In the genomic region with DNA sequence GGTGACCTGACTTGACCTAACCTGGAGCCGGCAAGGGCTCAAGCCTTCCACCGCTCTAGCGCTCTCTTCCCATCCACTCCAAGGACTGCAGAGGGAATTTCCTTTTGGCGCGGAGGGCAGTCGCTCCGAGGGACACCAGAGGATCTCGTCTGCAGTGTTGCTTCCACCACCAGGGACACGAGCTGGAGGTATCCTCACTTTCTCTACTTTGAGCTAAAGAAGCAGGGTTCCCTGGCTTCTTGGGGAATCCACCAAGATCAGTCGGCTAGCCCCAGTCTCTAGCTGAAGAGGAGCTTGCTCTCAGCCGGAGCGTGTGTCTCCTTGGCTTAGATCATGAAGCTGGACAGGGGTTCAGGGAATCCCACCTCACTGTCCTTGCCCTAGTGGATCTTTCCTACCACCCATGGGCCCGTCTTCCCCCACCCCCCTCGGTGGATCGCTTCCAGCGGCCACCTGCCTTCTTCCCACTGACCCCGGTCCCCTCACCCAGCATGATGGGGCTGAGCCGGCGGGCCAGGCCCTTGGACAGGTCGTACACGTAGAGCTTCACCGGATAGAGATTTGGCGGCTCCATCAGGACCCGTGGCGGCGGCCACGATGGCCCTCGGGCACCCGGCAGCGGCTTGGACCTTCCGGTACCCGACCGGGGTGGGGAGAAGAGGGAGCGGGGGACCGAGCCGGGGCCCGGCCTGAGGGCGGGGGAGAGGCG, we compare ENCODE assay signal across 8 mouse cellular contexts. TPM values are rescaled to one million over a fixed set of nuclear protein-coding genes. Genes with fewer than 3 reads are reported as not detected.
DNase-seq lines count a peak whose midpoint lies in the region; ATAC-seq and TF ChIP-seq lines count a peak whose summit lies in the region.

No protein-coding gene starts in this region.

- no peak for TF ChIP-seq CTCF in CH12.LX (conservative IDR thresholded peaks at IDR 0.05 in 1 of 2, IDR thresholded peaks at IDR 0.05 in 1 of 2; ENCODE audit: low read depth in 2 of 2, low read length in 2 of 2)

- in situ Hi-C loops in CH12.LX (cut with MboI; ENCODE audit: low pct_ligation_motif_present, low pct_unique_long_range_greater_than_20kb, low sequenced_read_pairs) = no loop called here

- peaks cover 11 to 39% of the 10 kb centered on the region in 2 experiments for H3K36me3 ChIP-seq in CH12.LX (replicated peaks in 1 of 2; ENCODE audit: control insufficient read depth in 1 of 2, insufficient read depth in 1 of 2, low read length in 1 of 2)
- no peaks in the 10 kb centered on the region; the same call in 1 of the 2 replicates for H3K36me3 ChIP-seq in embryonic facial prominence, embryonic 11.5 days (replicated peaks; ENCODE audit: control insufficient read depth, insufficient read depth, low read depth, low read length)
- peaks cover 8% of the 10 kb centered on the region; the same call in 1 of the 2 replicates for H3K36me3 ChIP-seq in heart, embryonic 15.5 days
- H3K36me3 ChIP-seq in lung, embryonic 15.5 days = peaks cover 6% of the 10 kb centered on the region

- no peaks in the 10 kb centered on the region for H3K27me3 ChIP-seq in CH12.LX (replicated peaks)
- no peaks in the 10 kb centered on the region for H3K27me3 ChIP-seq in embryonic facial prominence, embryonic 11.5 days (ENCODE audit: control insufficient read depth, insufficient read depth, low read length)
- H3K27me3 ChIP-seq in heart, embryonic 15.5 days = no peaks in the 10 kb centered on the region
- no peaks in the 10 kb centered on the region for H3K27me3 ChIP-seq in lung, embryonic 15.5 days

- TF ChIP-seq RAD21 in CH12.LX (IDR thresholded peaks at IDR 0.05; ENCODE audit: low read depth, low read length) = no peak

- ATAC-seq in embryonic facial prominence, embryonic 11.5 days (replicated peaks; ENCODE audit: insufficient number of reproducible peaks, low FRiP score, low TSS enrichment, low read depth) = peak; percentile 66
- ATAC-seq in heart, embryonic 15.5 days (replicated peaks; ENCODE audit: insufficient number of reproducible peaks, insufficient read depth, low FRiP score, low read depth) = no peak; the same call in 1 of the 2 replicates
- peak; percentile 67; the same call in 1 of the 2 replicates for ATAC-seq in lung, embryonic 15.5 days (ENCODE audit: borderline replicate concordance, extremely low read depth, low FRiP score, low TSS enrichment)
- no peak for ATAC-seq in megakaryocyte progenitor cell, adult 5-6 weeks (replicated peaks; ENCODE audit: poor library complexity)

- peak overlapping the region; percentile 82 to 98 (median 91) for H3K4me3 ChIP-seq in CH12.LX (replicated peaks in 1 of 3; ENCODE audit: low read depth in 2 of 3, low read length in 2 of 3, poor library complexity in 1 of 3)
- H3K4me3 ChIP-seq in embryonic facial prominence, embryonic 11.5 days (ENCODE audit: low read depth, low read length) = peak overlapping the region; percentile 90
- peak overlapping the region; percentile 80 for H3K4me3 ChIP-seq in heart, embryonic 15.5 days
- peak overlapping the region; percentile 74 for H3K4me3 ChIP-seq in lung, embryonic 15.5 days

- peak; percentile 23 for DNase-seq in CH12.LX (ENCODE audit: extremely low read depth)
- peak; percentile 42 for DNase-seq in adipocyte (ENCODE audit: low spot score)
- peak; percentile 38 for DNase-seq in embryonic facial prominence, embryonic 11.5 days (ENCODE audit: low spot score)
- peak; percentile 38 to 55 for DNase-seq in kidney, postnatal 36 days
- DNase-seq in retina, embryonic 14.5 days (ENCODE audit: low spot score) = peak; percentile 65

- TF ChIP-seq EP300 in CH12.LX (IDR thresholded peaks at IDR 0.05; ENCODE audit: low read length) = no peak

- WGBS in embryonic facial prominence, embryonic 11.5 days = 0% methylated on average over 38 of the region's 39 CpGs
- WGBS in heart, embryonic 15.5 days = under 1% methylated on average over 39 of the region's 39 CpGs
- WGBS in lung, embryonic 15.5 days = under 1% methylated on average over 38 of the region's 39 CpGs

- dilution Hi-C loops in CH12.LX (cut with MboI; ENCODE audit: extremely low pct_ligation_motif_present, extremely low pct_unique_long_range_greater_than_20kb, low sequenced_read_pairs) = no loop called here

- peaks cover 0 to 43% of the 10 kb centered on the region in 2 experiments; a peak in 2 of 4 replicates for H3K4me1 ChIP-seq in CH12.LX (ENCODE audit: control insufficient read depth in 1 of 2, insufficient read depth in 2 of 2)
- H3K4me1 ChIP-seq in embryonic facial prominence, embryonic 11.5 days (ENCODE audit: control insufficient read depth, insufficient read depth, low read length) = no peaks in the 10 kb centered on the region; the same call in 1 of the 2 replicates
- peaks cover 22% of the 10 kb centered on the region for H3K4me1 ChIP-seq in heart, embryonic 15.5 days (replicated peaks)
- peaks cover 22% of the 10 kb centered on the region for H3K4me1 ChIP-seq in lung, embryonic 15.5 days

- peak overlapping the region; percentile 58 for H3K4me2 ChIP-seq in CH12.LX (ENCODE audit: insufficient read depth, low read depth, poor library complexity, severe bottlenecking)
- H3K4me2 ChIP-seq in embryonic facial prominence, embryonic 11.5 days (ENCODE audit: low read depth, low read length) = peak overlapping the region; percentile 72
- H3K4me2 ChIP-seq in heart, embryonic 15.5 days = peak overlapping the region; percentile 83
- H3K4me2 ChIP-seq in lung, embryonic 15.5 days = peak overlapping the region; percentile 81

- H3K27ac ChIP-seq in CH12.LX (ENCODE audit: insufficient read depth, low read depth) = peak overlapping the region; percentile 8; the same call in 1 of the 2 replicates
- 0 out of 2 replicates have a peak overlapping the region, but pooled peaks have one; percentile 28 for H3K27ac ChIP-seq in embryonic facial prominence, embryonic 11.5 days (replicated peaks; ENCODE audit: low read depth, low read length)
- peak overlapping the region; percentile 81 for H3K27ac ChIP-seq in heart, embryonic 15.5 days
- H3K27ac ChIP-seq in lung, embryonic 15.5 days = peak overlapping the region; percentile 73

- peaks cover 2% of the 10 kb centered on the region for H3K9me3 ChIP-seq in CH12.LX (replicated peaks; ENCODE audit: low read length)
- H3K9me3 ChIP-seq in embryonic facial prominence, embryonic 11.5 days (replicated peaks; ENCODE audit: control insufficient read depth, low read length) = no peaks in the 10 kb centered on the region
- no peaks in the 10 kb centered on the region for H3K9me3 ChIP-seq in heart, embryonic 15.5 days (replicated peaks)
- H3K9me3 ChIP-seq in lung, embryonic 15.5 days = no peaks in the 10 kb centered on the region

- H3K79me2 ChIP-seq in CH12.LX (replicated peaks; ENCODE audit: control insufficient read depth, extremely low read depth, insufficient read depth, poor library complexity, severe bottlenecking) = peaks cover 21% of the 10 kb centered on the region

- TF ChIP-seq POLR2A in CH12.LX (IDR thresholded peaks at IDR 0.05; ENCODE audit: low read depth, low read length) = no peak

- H3K9ac ChIP-seq in CH12.LX (ENCODE audit: insufficient read depth, low read depth) = peak overlapping the region; percentile 81
- peak overlapping the region; percentile 86 for H3K9ac ChIP-seq in embryonic facial prominence, embryonic 11.5 days (replicated peaks; ENCODE audit: low read length)
- peak overlapping the region; percentile 81 for H3K9ac ChIP-seq in heart, embryonic 15.5 days
- H3K9ac ChIP-seq in lung, embryonic 15.5 days = peak overlapping the region; percentile 77

RNA-seq across cellular contexts. Expression of a gene that starts 18.1 kb away (rescaled TPM):
- total RNA-seq in CH12.LX (2012; rRNA removed) = 10.9 and 11.3 TPM in 2 replicates
- total RNA-seq in CH12.LX (2014; rRNA removed) = 7.6 and 10.0 TPM in 2 replicates
- 39.2 and 47.3 TPM in 2 replicates for polyA plus RNA-seq in CH12.LX (2012; ENCODE audit: insufficient read length, low read depth)
- 26.9 and 31.6 TPM in 2 replicates for polyA plus RNA-seq in embryonic facial prominence, embryonic 11.5 days (2014; fragmentation: Nextera tagmentation; extraction: Ambion mirVana)
- 16.8 and 26.9 TPM in 2 replicates for polyA plus RNA-seq in heart, embryonic 15.5 days (2015; fragmentation: Nextera tagmentation; extraction: Ambion mirVana)
- 20.5 and 25.1 TPM in 2 replicates for polyA plus RNA-seq in lung, embryonic 15.5 days (2015; fragmentation: Nextera tagmentation; extraction: Ambion mirVana)
- total RNA-seq in megakaryocyte progenitor cell, adult 5-6 weeks (2015) = 32.6 and 38.4 TPM in 2 replicates
- total RNA-seq in megakaryocyte progenitor cell, adult 5-6 weeks (2017) = 7.1 and 9.2 TPM in 2 replicates

RNA-seq across cellular contexts. Expression of a gene that starts 27.9 kb away (rescaled TPM):
- total RNA-seq in CH12.LX (2012; rRNA removed) (67.3 and 80.0 TPM in 2 replicates), CH12.LX (2014; rRNA removed) (79.5 and 83.5 TPM in 2 replicates)
- polyA plus RNA-seq in CH12.LX (2012; ENCODE audit: insufficient read length, low read depth) = 80.8 and 94.0 TPM in 2 replicates
- 91.5 and 94.4 TPM in 2 replicates for polyA plus RNA-seq in embryonic facial prominence, embryonic 11.5 days (2014; fragmentation: Nextera tagmentation; extraction: Ambion mirVana)
- 58.2 and 85.4 TPM in 2 replicates for polyA plus RNA-seq in heart, embryonic 15.5 days (2015; fragmentation: Nextera tagmentation; extraction: Ambion mirVana)
- polyA plus RNA-seq in lung, embryonic 15.5 days (2015; fragmentation: Nextera tagmentation; extraction: Ambion mirVana) = 86.3 and 93.0 TPM in 2 replicates
- 75.3 and 108 TPM in 2 replicates for total RNA-seq in megakaryocyte progenitor cell, adult 5-6 weeks (2015)
- 135 and 249 TPM in 2 replicates for total RNA-seq in megakaryocyte progenitor cell, adult 5-6 weeks (2017)

RNA-seq across cellular contexts. Expression of a gene that starts 31.9 kb away (rescaled TPM):
- total RNA-seq in CH12.LX (2012; rRNA removed) (167 and 225 TPM in 2 replicates), CH12.LX (2014; rRNA removed) (558 and 575 TPM in 2 replicates)
- 433 and 587 TPM in 2 replicates for polyA plus RNA-seq in CH12.LX (2012; ENCODE audit: insufficient read length, low read depth)
- polyA plus RNA-seq in embryonic facial prominence, embryonic 11.5 days (2014; fragmentation: Nextera tagmentation; extraction: Ambion mirVana) = 342 and 357 TPM in 2 replicates
- 130 and 171 TPM in 2 replicates for polyA plus RNA-seq in heart, embryonic 15.5 days (2015; fragmentation: Nextera tagmentation; extraction: Ambion mirVana)
- polyA plus RNA-seq in lung, embryonic 15.5 days (2015; fragmentation: Nextera tagmentation; extraction: Ambion mirVana) = 296 and 301 TPM in 2 replicates
- 235 and 245 TPM in 2 replicates for total RNA-seq in megakaryocyte progenitor cell, adult 5-6 weeks (2015)
- total RNA-seq in megakaryocyte progenitor cell, adult 5-6 weeks (2017) = 201 and 202 TPM in 2 replicates

RNA-seq across cellular contexts. Expression of a gene that starts 35.2 kb away (rescaled TPM):
- total RNA-seq in CH12.LX (2012; rRNA removed) = not detected in 2 replicates
- not detected in 2 replicates for total RNA-seq in CH12.LX (2014; rRNA removed)
- not detected in 2 replicates for polyA plus RNA-seq in CH12.LX (2012; ENCODE audit: insufficient read length, low read depth)
- polyA plus RNA-seq in embryonic facial prominence, embryonic 11.5 days (2014; fragmentation: Nextera tagmentation; extraction: Ambion mirVana) = not detected in 2 replicates
- polyA plus RNA-seq in heart, embryonic 15.5 days (2015; fragmentation: Nextera tagmentation; extraction: Ambion mirVana) = not detected in 2 replicates
- not detected in 2 replicates for polyA plus RNA-seq in lung, embryonic 15.5 days (2015; fragmentation: Nextera tagmentation; extraction: Ambion mirVana)
- total RNA-seq in megakaryocyte progenitor cell, adult 5-6 weeks (2015) = not detected in 2 replicates
- total RNA-seq in megakaryocyte progenitor cell, adult 5-6 weeks (2017) = not detected in 2 replicates

RNA-seq across cellular contexts. Expression of a gene that starts 43.4 kb away (rescaled TPM):
- total RNA-seq in CH12.LX (2012; rRNA removed) (0.04 TPM in 2 replicates), CH12.LX (2014; rRNA removed) (not detected in 2 replicates)
- not detected in 2 replicates for polyA plus RNA-seq in CH12.LX (2012; ENCODE audit: insufficient read length, low read depth)
- 0.06 TPM in 1 of 2 replicates, not detected in the other for polyA plus RNA-seq in embryonic facial prominence, embryonic 11.5 days (2014; fragmentation: Nextera tagmentation; extraction: Ambion mirVana)
- not detected in 2 replicates for polyA plus RNA-seq in heart, embryonic 15.5 days (2015; fragmentation: Nextera tagmentation; extraction: Ambion mirVana)
- polyA plus RNA-seq in lung, embryonic 15.5 days (2015; fragmentation: Nextera tagmentation; extraction: Ambion mirVana) = not detected in 2 replicates
- total RNA-seq in megakaryocyte progenitor cell, adult 5-6 weeks (2015) = not detected in 2 replicates
- total RNA-seq in megakaryocyte progenitor cell, adult 5-6 weeks (2017) = not detected in 2 replicates

Comparison
In these comparisons a context has a peak if more than half of its experiments do, and no peak if none do; other contexts are left out.
1. H3K27ac ChIP-seq: peak in every context shown above with its lines; median percentile 81 in heart, embryonic 15.5 days; 73 in lung, embryonic 15.5 days; 28 in embryonic facial prominence, embryonic 11.5 days; 8 in CH12.LX.
2. ATAC-seq: peak in embryonic facial prominence, embryonic 11.5 days (single experiment) and lung, embryonic 15.5 days (single experiment); none in heart, embryonic 15.5 days (single experiment) and megakaryocyte progenitor cell, adult 5-6 weeks (single experiment).
3. Peak in every context shown above with its lines, with median percentiles within 50 percentile points of each other: DNase-seq, H3K4me2 ChIP-seq, H3K4me3 ChIP-seq and H3K9ac ChIP-seq.